Mouse (Mus musculus) heart, postnatal 4 days (tissue): ENCODE results near the gene Sorl1. TPM values are rescaled to one million over a fixed set of nuclear protein-coding genes. Genes with fewer than 3 reads are reported as not detected.

Experiments
- DNase-seq: peaks from one replicate; pipeline ENCODE4 v3.0.0; 2021
- total RNA-seq, 2 experiments: library from RNA; stranded (reverse); gene quantifications; 2 replicates each; pipeline ENCODE4 v1.2.3; 2021

The Sorl1 gene
- total RNA-seq, 2 experiments from 2014 or later = 5.1 to 5.3 TPM

- DNase-seq = no peak
Observed at GRCm38 (mm10) chr9:42121631-42122354, 2.3 kb downstream of the Sorl1 start.

- DNase-seq = no peak
Observed at GRCm38 (mm10) chr9:42116418-42117056, 7.6 kb downstream of the Sorl1 start.

GRCm38 (mm10) chr9:42115078-42115477 is 9.0 kb downstream of the Sorl1 start:
- DNase-seq = no peak

- DNase-seq = no peak
Observed at GRCm38 (mm10) chr9:42113316-42113715, 10.8 kb downstream of the Sorl1 start.

GRCm38 (mm10) chr9:42112691-42113090 is 11.4 kb downstream of the Sorl1 start:
- no peak for DNase-seq

- DNase-seq = no peak
Observed at GRCm38 (mm10) chr9:42111256-42111655, 12.8 kb downstream of the Sorl1 start.

GRCm38 (mm10) chr9:42109837-42110451 is 14.2 kb downstream of the Sorl1 start:
- DNase-seq = peak; percentile 32

GRCm38 (mm10) chr9:42109131-42109530 is 15.0 kb downstream of the Sorl1 start:
- no peak for DNase-seq

GRCm38 (mm10) chr9:42108369-42108951 is 15.6 kb downstream of the Sorl1 start:
- DNase-seq = no peak

GRCm38 (mm10) chr9:42107062-42107461 is 17.0 kb downstream of the Sorl1 start:
- DNase-seq = no peak

GRCm38 (mm10) chr9:42106305-42106704 is 17.8 kb downstream of the Sorl1 start:
- DNase-seq = no peak

- no peak for DNase-seq
Observed at GRCm38 (mm10) chr9:42103546-42103945, 20.6 kb downstream of the Sorl1 start.

- no peak for DNase-seq
Observed at GRCm38 (mm10) chr9:42102013-42102412, 22.1 kb downstream of the Sorl1 start.

- DNase-seq = no peak
Observed at GRCm38 (mm10) chr9:42101266-42101665, 22.8 kb downstream of the Sorl1 start.

GRCm38 (mm10) chr9:42100618-42101210 is 23.4 kb downstream of the Sorl1 start:
- DNase-seq = no peak

- no peak for DNase-seq
Observed at GRCm38 (mm10) chr9:42098474-42099121, 25.5 kb downstream of the Sorl1 start.

- no peak for DNase-seq
Observed at GRCm38 (mm10) chr9:42097731-42098473, 26.2 kb downstream of the Sorl1 start.

- DNase-seq = no peak
Observed at GRCm38 (mm10) chr9:42097006-42097730, 26.9 kb downstream of the Sorl1 start.

GRCm38 (mm10) chr9:42094752-42095151 is 29.3 kb downstream of the Sorl1 start:
- peak; percentile 58 for DNase-seq

- no peak for DNase-seq
Observed at GRCm38 (mm10) chr9:42094028-42094551, 30.0 kb downstream of the Sorl1 start.

- no peak for DNase-seq
Observed at GRCm38 (mm10) chr9:42092749-42093148, 31.3 kb downstream of the Sorl1 start.
